Mouse (Mus musculus) hindbrain, embryonic 11.5 days (tissue): ENCODE measurements around the gene Rad54l2. TPM values are rescaled to one million over a fixed set of nuclear protein-coding genes. Genes with fewer than 3 reads are reported as not detected.

Experiments
- ATAC-seq: fragments of 200-750 bp; cut with Nextera tagmentation; 2 replicates; pipeline ENCODE4 v1.8.0; 2017; ENCODE audit warnings: mild to moderate bottlenecking, moderate TSS enrichment, moderate library complexity; ENCODE audit not compliant: low FRiP score
- DNase-seq: peaks from one replicate; pipeline ENCODE4 v3.0.0-alpha.2; 2015; ENCODE audit warnings: low spot score
- H3K27ac ChIP-seq: fragments of 300-500 bp; sonication (generic); 2 replicates; pipeline ENCODE4 v1.5.1; 2014; ENCODE audit warnings: mild to moderate bottlenecking, low read depth, low read length
- H3K27me3 ChIP-seq: fragments of 300-500 bp; sonication (generic); 2 replicates; pipeline ENCODE4 v1.6.1; 2014; ENCODE audit warnings: mild to moderate bottlenecking, low read length, moderate library complexity, mixed read lengths; ENCODE audit not compliant: control insufficient read depth, insufficient read depth
- H3K36me3 ChIP-seq: fragments of 300-500 bp; sonication (generic); 2 replicates; pipeline ENCODE4 v1.6.1; 2014; ENCODE audit warnings: mild to moderate bottlenecking, low read length, moderate library complexity, mixed read lengths; ENCODE audit not compliant: control insufficient read depth, insufficient read depth
- H3K4me1 ChIP-seq: fragments of 300-500 bp; sonication (generic); replicated peaks from 2 replicates; pipeline ENCODE4 v1.6.1; 2014; ENCODE audit warnings: low read length, mixed read lengths; ENCODE audit not compliant: control insufficient read depth, insufficient read depth
- H3K4me2 ChIP-seq: fragments of 300-500 bp; sonication (generic); replicated peaks from 2 replicates; pipeline ENCODE4 v1.6.1; 2014; ENCODE audit warnings: mild to moderate bottlenecking, low read depth, low read length
- H3K4me3 ChIP-seq: fragments of 300-500 bp; sonication (generic); 2 replicates; pipeline ENCODE4 v1.5.1; 2014; ENCODE audit warnings: low read depth, low read length
- H3K9ac ChIP-seq: fragments of 300-500 bp; sonication (generic); 2 replicates; pipeline ENCODE4 v1.6.1; 2014; ENCODE audit warnings: low read depth, low read length
- H3K9me3 ChIP-seq: fragments of 300-500 bp; sonication (generic); 2 replicates; pipeline ENCODE4 v1.6.1; 2016; ENCODE audit warnings: low read length; ENCODE audit not compliant: control insufficient read depth
- WGBS: fragments of 180-500 bp; shearing (Covaris S2); extraction: QIAGEN DNeasy Blood & Tissue Kit; methylation state at CpG from one replicate; pipeline ENCODE4 v1.1.7; 2014; 5-methylcytosine and 5-hydroxymethylcytosine counted together
- polyA plus RNA-seq: library from polyadenylated mRNA; unstranded; fragments of >200 nt; fragmentation: Nextera tagmentation; extraction: Ambion mirVana; gene quantifications from 2 replicates; pipeline ENCODE4 v1.2.1, GENCODE M21; 2014

Gene Rad54l2
- polyA plus RNA-seq, 1 experiment from 2014 or later = 8.8 TPM

GRCm38 (mm10) chr9:106770216-106770615 is 18.8 kb downstream of the Rad54l2 start:
- ATAC-seq (no peak), DNase-seq (no peak)
- Histone ChIP-seq H3K4me3 (no peak overlapping the region), H3K9ac (no peak overlapping the region), H3K4me1 (no peaks in the 10 kb centered on the region), H3K9me3 (no peaks in the 10 kb centered on the region), H3K27ac (no peak overlapping the region), H3K4me2 (no peak overlapping the region), H3K27me3 (no peaks in the 10 kb centered on the region), H3K36me3 (no peaks in the 10 kb centered on the region)
- WGBS = 85% methylated on average over 3 of the region's 3 CpGs

- DNase-seq = no peak
- 97% methylated on average over 5 of the region's 5 CpGs for WGBS
These were observed 19.2 kb downstream of the Rad54l2 start for GRCm38 (mm10) chr9:106769781-106770180.

GRCm38 (mm10) chr9:106756421-106756820 is 32.6 kb downstream of the Rad54l2 start:
- no peaks in the 10 kb centered on the region for H3K36me3 ChIP-seq
- DNase-seq (no peak), ATAC-seq (no peak)
- no peak overlapping the region for H3K27ac ChIP-seq
- H3K4me3 ChIP-seq = no peak overlapping the region
- no peaks in the 10 kb centered on the region for H3K27me3 ChIP-seq
- no peak overlapping the region for H3K4me2 ChIP-seq
- no peaks in the 10 kb centered on the region for H3K9me3 ChIP-seq
- 94% methylated on average over 9 of the region's 9 CpGs for WGBS
- H3K9ac ChIP-seq = no peak overlapping the region
- H3K4me1 ChIP-seq = no peaks in the 10 kb centered on the region

More at GRCm38 (mm10) chr9:106769781-106770180, 19.2 kb downstream of the Rad54l2 start:
- Histone ChIP-seq H3K9ac (no peak overlapping the region), H3K4me1 (no peaks in the 10 kb centered on the region), H3K27me3 (no peaks in the 10 kb centered on the region), H3K36me3 (no peaks in the 10 kb centered on the region), H3K9me3 (no peaks in the 10 kb centered on the region), H3K4me2 (no peak overlapping the region), H3K27ac (no peak overlapping the region), H3K4me3 (no peak overlapping the region)
- ATAC-seq = no peak

GRCm38 (mm10) chr9:106755776-106756175 is 33.2 kb downstream of the Rad54l2 start:
- H3K4me1 ChIP-seq = no peaks in the 10 kb centered on the region
- H3K4me3 ChIP-seq = no peak overlapping the region
- no peaks in the 10 kb centered on the region for H3K36me3 ChIP-seq
- H3K9ac ChIP-seq = no peak overlapping the region
- no peaks in the 10 kb centered on the region for H3K27me3 ChIP-seq
- no peaks in the 10 kb centered on the region for H3K9me3 ChIP-seq
- no peak for DNase-seq
- no peak overlapping the region for H3K4me2 ChIP-seq
- no peak overlapping the region for H3K27ac ChIP-seq
- WGBS = 91% methylated on average over 4 of the region's 4 CpGs
- ATAC-seq = no peak

GRCm38 (mm10) chr9:106754311-106754710 is 34.7 kb downstream of the Rad54l2 start:
- Histone ChIP-seq H3K9ac (no peak overlapping the region), H3K4me1 (no peaks in the 10 kb centered on the region), H3K36me3 (no peaks in the 10 kb centered on the region), H3K27me3 (no peaks in the 10 kb centered on the region), H3K27ac (no peak overlapping the region), H3K9me3 (no peaks in the 10 kb centered on the region), H3K4me3 (no peak overlapping the region), H3K4me2 (no peak overlapping the region)
- DNase-seq = no peak
- no peak for ATAC-seq
- WGBS = 84% methylated on average over 2 of the region's 2 CpGs

- H3K27me3 ChIP-seq = no peaks in the 10 kb centered on the region
- H3K4me3 ChIP-seq = no peak overlapping the region
- no peak for ATAC-seq
- H3K36me3 ChIP-seq = no peaks in the 10 kb centered on the region
- no peak for DNase-seq
- WGBS = 92% methylated on average over 5 of the region's 5 CpGs
- H3K9me3 ChIP-seq = no peaks in the 10 kb centered on the region
- no peaks in the 10 kb centered on the region for H3K4me1 ChIP-seq
- no peak overlapping the region for H3K9ac ChIP-seq
- H3K27ac ChIP-seq = no peak overlapping the region
- H3K4me2 ChIP-seq = no peak overlapping the region
These were observed 36.9 kb downstream of the Rad54l2 start for GRCm38 (mm10) chr9:106752135-106752534.

GRCm38 (mm10) chr9:106739962-106740361 is 49.0 kb downstream of the Rad54l2 start:
- no peak for ATAC-seq
- 96% methylated on average over 1 of the region's 1 CpGs for WGBS

GRCm38 (mm10) chr9:106739056-106739455 is 49.9 kb downstream of the Rad54l2 start:
- Histone ChIP-seq H3K4me3 (no peak overlapping the region), H3K27ac (no peak overlapping the region), H3K27me3 (no peaks in the 10 kb centered on the region), H3K4me1 (no peaks in the 10 kb centered on the region), H3K36me3 (no peaks in the 10 kb centered on the region), H3K9ac (no peak overlapping the region), H3K9me3 (no peaks in the 10 kb centered on the region), H3K4me2 (no peak overlapping the region)
- DNase-seq = no peak
- WGBS = 81% methylated on average over 1 of the region's 1 CpGs
- no peak for ATAC-seq

More at GRCm38 (mm10) chr9:106739962-106740361, 49.0 kb downstream of the Rad54l2 start:
- Histone ChIP-seq H3K9me3 (no peaks in the 10 kb centered on the region), H3K4me1 (no peaks in the 10 kb centered on the region), H3K9ac (no peak overlapping the region), H3K4me2 (no peak overlapping the region), H3K4me3 (no peak overlapping the region), H3K27me3 (no peaks in the 10 kb centered on the region), H3K36me3 (no peaks in the 10 kb centered on the region), H3K27ac (no peak overlapping the region)
- no peak for DNase-seq

- H3K4me3 ChIP-seq = no peak overlapping the region
- no peaks in the 10 kb centered on the region for H3K9me3 ChIP-seq
- H3K36me3 ChIP-seq = no peaks in the 10 kb centered on the region
- H3K9ac ChIP-seq = no peak overlapping the region
- H3K27me3 ChIP-seq = no peaks in the 10 kb centered on the region
- no peak overlapping the region for H3K27ac ChIP-seq
- H3K4me1 ChIP-seq = no peaks in the 10 kb centered on the region
- WGBS = 98% methylated on average over 2 of the region's 2 CpGs
- DNase-seq (no peak), ATAC-seq (no peak)
- H3K4me2 ChIP-seq = no peak overlapping the region
These were observed 50.6 kb downstream of the Rad54l2 start for GRCm38 (mm10) chr9:106738199-106738985.
